Mouse (Mus musculus): ENCODE data around the gene Limk1.
A peak's percentile ranks its signal among the peaks of the same experiment; 100 is the strongest.

GRCm38 (mm10) chr5:134671335-134672197, 16.8 kb downstream of the Limk1 start:
- TF ChIP-seq CTCF (conservative IDR thresholded peaks at IDR 0.05; ENCODE audit: low read length) (no peak), NANOG (IDR thresholded peaks at IDR 0.05; ENCODE audit: borderline replicate concordance, low read length) (no peak), POU5F1 (IDR thresholded peaks at IDR 0.05; ENCODE audit: borderline replicate concordance, low read length) (0 out of 2 replicates have a peak, but pooled peaks have one; percentile 37)

Data from E14TG2a.4 (cell line).